Mouse (Mus musculus): ENCODE measurements around the gene Olfr194. TPM values are rescaled to one million over a fixed set of nuclear protein-coding genes. Genes with fewer than 3 reads are reported as not detected.

The Olfr194 gene
- not detected for polyA plus RNA-seq (2014; fragmentation: Illumina TruSeq; extraction: RNeasy Lipid Tissue Mini Kit (QIAGEN cat#74804); ENCODE audit: low read depth, low replicate concordance)

DNA sequence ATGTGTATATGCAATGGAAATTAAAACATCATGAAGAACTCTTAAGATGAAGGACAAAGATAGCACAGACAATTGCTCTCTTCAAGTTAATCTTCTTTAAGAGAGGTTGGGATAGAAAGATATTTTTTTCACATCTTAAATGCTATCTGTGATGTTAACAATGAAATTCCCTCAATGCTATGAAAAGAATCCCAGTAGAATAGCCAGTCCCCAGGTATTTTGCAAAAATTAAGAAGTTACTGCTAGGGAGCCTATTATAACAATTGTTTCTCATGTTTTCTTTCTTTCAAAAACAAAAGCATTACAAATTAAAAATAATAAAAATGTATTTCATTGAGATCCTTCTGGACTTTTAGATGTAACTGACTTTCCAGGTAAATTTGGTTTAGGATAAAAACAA, at the start of gene Olfr194:
TSS of gene Olfr194 (minus strand) at position 101 of the 400 bp plus-strand sequence.

GRCm38 (mm10) chr16:59170354-59170753, 49.5 kb upstream of the Olfr194 start, which contains the start of gene Olfr196:
Gene Olfr196 (minus strand): TSS chr16:59170454.

DNA sequence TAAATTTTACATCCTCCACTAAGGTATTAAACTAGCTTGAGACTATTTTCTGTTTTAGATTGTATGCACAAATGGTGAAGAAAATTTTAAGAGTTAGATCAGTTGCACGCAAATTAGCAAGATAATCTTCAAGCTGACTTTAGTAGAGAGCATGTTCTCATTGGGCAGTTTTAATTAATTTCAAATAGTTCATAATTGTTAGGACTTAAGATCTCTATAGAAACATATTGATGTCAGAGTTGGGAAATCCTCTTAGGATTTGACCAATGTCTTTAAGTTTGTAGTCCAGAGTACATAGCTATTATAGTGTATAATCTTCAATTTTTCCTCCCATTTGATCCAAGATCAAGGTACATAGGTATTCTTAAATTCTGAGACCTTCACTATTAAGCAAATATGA, 25.9 kb upstream of the Olfr194 start, which contains the start of gene Olfr195:
TSS of gene Olfr195 (plus strand) at position 301 of the 400 bp plus-strand sequence.

DNA sequence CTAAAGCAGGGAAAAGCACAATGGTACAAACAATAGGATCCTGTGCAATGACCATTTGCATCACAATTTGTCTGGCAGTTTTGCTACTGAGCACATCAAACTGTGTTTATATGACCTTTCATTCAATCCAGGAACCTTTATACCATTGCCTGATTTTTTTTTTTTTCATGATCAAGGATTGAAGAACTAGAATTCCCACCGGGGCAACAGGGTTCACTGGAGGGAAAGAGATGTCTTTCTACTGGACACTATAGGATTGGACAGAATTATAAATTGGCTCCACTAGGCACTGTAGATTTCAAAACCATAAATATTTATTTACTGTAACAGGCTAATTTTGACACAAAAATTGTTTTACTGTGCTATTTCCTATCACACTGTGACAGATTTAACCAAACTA, 9.1 kb downstream of the Olfr194 start, which contains the start of gene Olfr193:
TSS of gene Olfr193 (minus strand) at position 101 of the 400 bp plus-strand sequence.

GRCm38 (mm10) chr16:59089722-59090121, 31.1 kb downstream of the Olfr194 start, which contains the start of gene Olfr191:
Gene Olfr191 (minus strand): TSS chr16:59089822.

DNA sequence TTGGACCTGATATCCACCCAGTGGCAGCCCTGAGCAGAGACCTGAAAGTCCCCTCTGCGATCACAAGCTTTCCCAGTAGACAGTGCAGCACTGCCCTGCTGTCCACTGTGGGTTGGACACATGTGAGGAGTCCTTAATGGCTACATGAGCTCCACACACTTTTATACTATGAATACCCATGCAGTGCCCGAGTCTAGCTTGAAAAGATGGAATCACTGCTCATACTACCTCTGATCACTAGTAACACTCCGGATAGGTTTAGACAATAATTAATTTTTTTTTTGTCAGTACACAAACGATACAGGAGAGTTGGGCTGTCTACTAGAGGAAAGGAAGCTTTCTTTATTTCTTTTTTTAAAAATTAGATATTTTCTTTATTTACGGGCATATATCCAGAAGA, 43.0 kb downstream of the Olfr194 start, which contains the start of gene Olfr190:
TSS of gene Olfr190 (minus strand) at position 101 of the 400 bp plus-strand sequence.

Other genes starting within 250 kb of the Olfr194 start
- not detected for gene Olfr177, start 246.3 kb downstream of the Olfr194 start, polyA plus RNA-seq (2014; fragmentation: Illumina TruSeq; extraction: RNeasy Lipid Tissue Mini Kit (QIAGEN cat#74804); ENCODE audit: low read depth, low replicate concordance)
- not detected for gene Olfr178, start 229.0 kb downstream of the Olfr194 start, polyA plus RNA-seq (2014; fragmentation: Illumina TruSeq; extraction: RNeasy Lipid Tissue Mini Kit (QIAGEN cat#74804); ENCODE audit: low read depth, low replicate concordance)
- not detected for gene Olfr181, start 192.3 kb downstream of the Olfr194 start, polyA plus RNA-seq (2014; fragmentation: Illumina TruSeq; extraction: RNeasy Lipid Tissue Mini Kit (QIAGEN cat#74804); ENCODE audit: low read depth, low replicate concordance)
- not detected for gene Olfr180, start 191.7 kb downstream of the Olfr194 start, polyA plus RNA-seq (2014; fragmentation: Illumina TruSeq; extraction: RNeasy Lipid Tissue Mini Kit (QIAGEN cat#74804); ENCODE audit: low read depth, low replicate concordance)
- not detected for gene Olfr183, start 125.7 kb downstream of the Olfr194 start, polyA plus RNA-seq (2014; fragmentation: Illumina TruSeq; extraction: RNeasy Lipid Tissue Mini Kit (QIAGEN cat#74804); ENCODE audit: low read depth, low replicate concordance)
- gene Olfr186, start 90.8 kb downstream of the Olfr194 start, polyA plus RNA-seq (2014; fragmentation: Illumina TruSeq; extraction: RNeasy Lipid Tissue Mini Kit (QIAGEN cat#74804); ENCODE audit: low read depth, low replicate concordance) = not detected
- gene Olfr187, start 81.3 kb downstream of the Olfr194 start, polyA plus RNA-seq (2014; fragmentation: Illumina TruSeq; extraction: RNeasy Lipid Tissue Mini Kit (QIAGEN cat#74804); ENCODE audit: low read depth, low replicate concordance) = not detected
- not detected for gene Olfr190, start 43.1 kb downstream of the Olfr194 start, polyA plus RNA-seq (2014; fragmentation: Illumina TruSeq; extraction: RNeasy Lipid Tissue Mini Kit (QIAGEN cat#74804); ENCODE audit: low read depth, low replicate concordance)
- not detected for gene Olfr191, start 31.2 kb downstream of the Olfr194 start, polyA plus RNA-seq (2014; fragmentation: Illumina TruSeq; extraction: RNeasy Lipid Tissue Mini Kit (QIAGEN cat#74804); ENCODE audit: low read depth, low replicate concordance)
- gene Olfr193, start 9.2 kb downstream of the Olfr194 start, polyA plus RNA-seq (2014; fragmentation: Illumina TruSeq; extraction: RNeasy Lipid Tissue Mini Kit (QIAGEN cat#74804); ENCODE audit: low read depth, low replicate concordance) = not detected
- gene Olfr195, start 26.0 kb upstream of the Olfr194 start, polyA plus RNA-seq (2014; fragmentation: Illumina TruSeq; extraction: RNeasy Lipid Tissue Mini Kit (QIAGEN cat#74804); ENCODE audit: low read depth, low replicate concordance) = not detected
- not detected for gene Olfr196, start 49.4 kb upstream of the Olfr194 start, polyA plus RNA-seq (2014; fragmentation: Illumina TruSeq; extraction: RNeasy Lipid Tissue Mini Kit (QIAGEN cat#74804); ENCODE audit: low read depth, low replicate concordance)
- gene Olfr198, start 82.5 kb upstream of the Olfr194 start, polyA plus RNA-seq (2014; fragmentation: Illumina TruSeq; extraction: RNeasy Lipid Tissue Mini Kit (QIAGEN cat#74804); ENCODE audit: low read depth, low replicate concordance) = not detected
- not detected for gene Olfr199, start 98.7 kb upstream of the Olfr194 start, polyA plus RNA-seq (2014; fragmentation: Illumina TruSeq; extraction: RNeasy Lipid Tissue Mini Kit (QIAGEN cat#74804); ENCODE audit: low read depth, low replicate concordance)
- gene Olfr201, start 151.6 kb upstream of the Olfr194 start, polyA plus RNA-seq (2014; fragmentation: Illumina TruSeq; extraction: RNeasy Lipid Tissue Mini Kit (QIAGEN cat#74804); ENCODE audit: low read depth, low replicate concordance) = not detected
- gene Olfr202, start 165.7 kb upstream of the Olfr194 start, polyA plus RNA-seq (2014; fragmentation: Illumina TruSeq; extraction: RNeasy Lipid Tissue Mini Kit (QIAGEN cat#74804); ENCODE audit: low read depth, low replicate concordance) = not detected
- gene Olfr203, start 177.8 kb upstream of the Olfr194 start, polyA plus RNA-seq (2014; fragmentation: Illumina TruSeq; extraction: RNeasy Lipid Tissue Mini Kit (QIAGEN cat#74804); ENCODE audit: low read depth, low replicate concordance) = not detected
- gene Olfr204, start 197.2 kb upstream of the Olfr194 start, polyA plus RNA-seq (2014; fragmentation: Illumina TruSeq; extraction: RNeasy Lipid Tissue Mini Kit (QIAGEN cat#74804); ENCODE audit: low read depth, low replicate concordance) = not detected
- gene Olfr205, start 210.1 kb upstream of the Olfr194 start, polyA plus RNA-seq (2014; fragmentation: Illumina TruSeq; extraction: RNeasy Lipid Tissue Mini Kit (QIAGEN cat#74804); ENCODE audit: low read depth, low replicate concordance) = not detected
- gene Olfr206, start 228.2 kb upstream of the Olfr194 start, polyA plus RNA-seq (2014; fragmentation: Illumina TruSeq; extraction: RNeasy Lipid Tissue Mini Kit (QIAGEN cat#74804); ENCODE audit: low read depth, low replicate concordance) = not detected
- not detected for gene Olfr209, start 242.9 kb upstream of the Olfr194 start, polyA plus RNA-seq (2014; fragmentation: Illumina TruSeq; extraction: RNeasy Lipid Tissue Mini Kit (QIAGEN cat#74804); ENCODE audit: low read depth, low replicate concordance)

All from adrenal gland, adult 10 weeks (tissue).